Mouse (Mus musculus): ENCODE data around the gene Ppp1r15b. TPM values are rescaled to one million over a fixed set of nuclear protein-coding genes. Genes with fewer than 3 reads are reported as not detected.

The Ppp1r15b gene
- polyA plus RNA-seq, 1 experiment from 2014 or later: 48.9 TPM

DNA sequence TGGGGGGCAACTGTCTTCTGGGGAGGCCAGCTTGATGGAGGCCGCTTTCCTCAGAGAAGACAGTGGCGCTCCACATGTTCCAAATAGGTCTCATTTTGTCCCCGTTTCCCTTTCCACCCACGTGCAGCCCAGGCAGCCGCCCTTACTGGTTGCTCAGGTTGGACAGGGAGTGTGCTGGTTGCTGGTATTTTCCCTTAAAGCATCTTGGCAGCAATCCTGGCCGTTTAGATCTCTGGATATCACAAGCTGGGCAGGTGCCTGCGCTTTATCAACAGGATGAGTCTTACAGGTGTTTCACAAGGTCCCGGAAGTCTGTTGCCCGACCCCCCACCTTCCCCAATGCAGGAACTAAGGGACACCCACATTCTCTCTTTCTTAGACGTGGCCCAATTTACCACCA, 31.1 kb downstream of the Ppp1r15b start:
- H3K9me3 ChIP-seq (replicated peaks; ENCODE audit: control insufficient read depth, low read length): no peaks in the 10 kb centered on the region
- H3K4me2 ChIP-seq (ENCODE audit: low read depth, low read length): no peak overlapping the region
- H3K27ac ChIP-seq (ENCODE audit: low read length): no peak overlapping the region
- no peak for ATAC-seq (ENCODE audit: low read depth)
- no peak overlapping the region for H3K9ac ChIP-seq (ENCODE audit: low read depth, low read length)
- H3K4me1 ChIP-seq (ENCODE audit: control insufficient read depth, low read depth, low read length): no peaks in the 10 kb centered on the region; the same call in 1 of the 2 replicates
- peaks cover 67% of the 10 kb centered on the region for H3K27me3 ChIP-seq (ENCODE audit: control insufficient read depth, insufficient read depth, low read depth, low read length)
- WGBS (ENCODE audit: insufficient replicate concordance): 57% methylated on average over 10 of the region's 10 CpGs
- no peaks in the 10 kb centered on the region for H3K36me3 ChIP-seq (ENCODE audit: control insufficient read depth, insufficient read depth)
- H3K4me3 ChIP-seq (ENCODE audit: low read depth, low read length): no peak overlapping the region

GRCm38 (mm10) chr1:133162981-133163380, 32.0 kb downstream of the Ppp1r15b start:
- H3K9ac ChIP-seq (ENCODE audit: low read depth, low read length): no peak overlapping the region
- no peak overlapping the region for H3K4me2 ChIP-seq (ENCODE audit: low read depth, low read length)
- no peak overlapping the region for H3K4me3 ChIP-seq (ENCODE audit: low read depth, low read length)
- no peaks in the 10 kb centered on the region; the same call in 1 of the 2 replicates for H3K4me1 ChIP-seq (ENCODE audit: control insufficient read depth, low read depth, low read length)
- WGBS (ENCODE audit: insufficient replicate concordance): 33% methylated on average over 8 of the region's 8 CpGs
- peaks cover 69% of the 10 kb centered on the region for H3K27me3 ChIP-seq (ENCODE audit: control insufficient read depth, insufficient read depth, low read depth, low read length)
- H3K27ac ChIP-seq (ENCODE audit: low read length): no peak overlapping the region
- no peaks in the 10 kb centered on the region for H3K36me3 ChIP-seq (ENCODE audit: control insufficient read depth, insufficient read depth)
- no peaks in the 10 kb centered on the region for H3K9me3 ChIP-seq (replicated peaks; ENCODE audit: control insufficient read depth, low read length)
- ATAC-seq (ENCODE audit: low read depth): no peak

GRCm38 (mm10) chr1:133163820-133164431, 33.0 kb downstream of the Ppp1r15b start, which contains the start of gene Plekha6:
Gene Plekha6 (plus strand): TSS chr1:133164210.
- Histone ChIP-seq H3K9me3 (replicated peaks; ENCODE audit: control insufficient read depth, low read length) (no peaks in the 10 kb centered on the region), H3K27ac (ENCODE audit: low read length) (no peak within 1 kb of the TSS), H3K4me1 (ENCODE audit: control insufficient read depth, low read depth, low read length) (no peaks in the 10 kb centered on the region; the same call in 1 of the 2 replicates), H3K4me3 (ENCODE audit: low read depth, low read length) (peak within 1 kb of the TSS; percentile 47), H3K9ac (ENCODE audit: low read depth, low read length) (no peak within 1 kb of the TSS; the same call in 1 of the 2 replicates), H3K27me3 (ENCODE audit: control insufficient read depth, insufficient read depth, low read depth, low read length) (peaks cover 69% of the 10 kb centered on the region), H3K36me3 (ENCODE audit: control insufficient read depth, insufficient read depth) (no peaks in the 10 kb centered on the region), H3K4me2 (ENCODE audit: low read depth, low read length) (peak within 1 kb of the TSS; percentile 74)
- under 1% methylated on average over 67 of the region's 68 CpGs for WGBS (ENCODE audit: insufficient replicate concordance)
- ATAC-seq (ENCODE audit: low read depth): 0 out of 2 replicates have a peak, but pooled peaks have one; percentile 24

DNA sequence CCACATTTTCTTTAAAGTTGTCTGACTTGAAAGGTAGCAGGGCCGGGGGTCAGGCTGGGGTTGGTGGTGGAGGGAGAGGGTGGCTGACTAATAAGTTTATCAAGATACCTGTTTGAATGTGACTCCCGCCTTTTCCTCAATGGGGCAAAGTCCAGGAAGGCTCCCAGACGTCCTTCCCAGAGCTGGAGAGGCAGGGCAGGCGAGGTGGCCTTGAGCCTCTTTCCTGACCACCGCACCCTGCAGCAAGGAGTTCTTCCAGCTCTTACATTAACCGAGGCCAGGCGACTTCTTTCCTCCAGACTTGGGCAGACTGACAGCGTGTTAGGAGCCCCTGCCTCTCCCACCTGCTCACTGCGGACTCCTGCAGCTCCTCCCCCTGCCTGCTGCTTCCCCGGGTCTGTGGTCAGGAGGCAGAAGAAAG, 33.7 kb downstream of the Ppp1r15b start:
- H3K4me3 ChIP-seq (ENCODE audit: low read depth, low read length): peak overlapping the region; percentile 47
- no peak for ATAC-seq (ENCODE audit: low read depth)
- H3K36me3 ChIP-seq (ENCODE audit: control insufficient read depth, insufficient read depth): no peaks in the 10 kb centered on the region
- no peak overlapping the region for H3K9ac ChIP-seq (ENCODE audit: low read depth, low read length)
- peak overlapping the region; percentile 74 for H3K4me2 ChIP-seq (ENCODE audit: low read depth, low read length)
- H3K27me3 ChIP-seq (ENCODE audit: control insufficient read depth, insufficient read depth, low read depth, low read length): peaks cover 64% of the 10 kb centered on the region
- no peaks in the 10 kb centered on the region; the same call in 1 of the 2 replicates for H3K4me1 ChIP-seq (ENCODE audit: control insufficient read depth, low read depth, low read length)
- H3K27ac ChIP-seq (ENCODE audit: low read length): no peak overlapping the region
- WGBS (ENCODE audit: insufficient replicate concordance): 1% methylated on average over 10 of the region's 10 CpGs
- H3K9me3 ChIP-seq (replicated peaks; ENCODE audit: control insufficient read depth, low read length): no peaks in the 10 kb centered on the region

- H3K36me3 ChIP-seq (ENCODE audit: control insufficient read depth, insufficient read depth): no peaks in the 10 kb centered on the region
- no peaks in the 10 kb centered on the region for H3K9me3 ChIP-seq (replicated peaks; ENCODE audit: control insufficient read depth, low read length)
- no peaks in the 10 kb centered on the region; the same call in 1 of the 2 replicates for H3K4me1 ChIP-seq (ENCODE audit: control insufficient read depth, low read depth, low read length)
- 9% methylated on average over 11 of the region's 11 CpGs for WGBS (ENCODE audit: insufficient replicate concordance)
- no peak overlapping the region for H3K4me3 ChIP-seq (ENCODE audit: low read depth, low read length)
- H3K27me3 ChIP-seq (ENCODE audit: control insufficient read depth, insufficient read depth, low read depth, low read length): peaks cover 61% of the 10 kb centered on the region
- no peak overlapping the region for H3K4me2 ChIP-seq (ENCODE audit: low read depth, low read length)
- no peak overlapping the region for H3K27ac ChIP-seq (ENCODE audit: low read length)
- no peak overlapping the region for H3K9ac ChIP-seq (ENCODE audit: low read depth, low read length)
- no peak for ATAC-seq (ENCODE audit: low read depth)
These were observed 34.2 kb downstream of the Ppp1r15b start for GRCm38 (mm10) chr1:133165111-133165510.

DNA sequence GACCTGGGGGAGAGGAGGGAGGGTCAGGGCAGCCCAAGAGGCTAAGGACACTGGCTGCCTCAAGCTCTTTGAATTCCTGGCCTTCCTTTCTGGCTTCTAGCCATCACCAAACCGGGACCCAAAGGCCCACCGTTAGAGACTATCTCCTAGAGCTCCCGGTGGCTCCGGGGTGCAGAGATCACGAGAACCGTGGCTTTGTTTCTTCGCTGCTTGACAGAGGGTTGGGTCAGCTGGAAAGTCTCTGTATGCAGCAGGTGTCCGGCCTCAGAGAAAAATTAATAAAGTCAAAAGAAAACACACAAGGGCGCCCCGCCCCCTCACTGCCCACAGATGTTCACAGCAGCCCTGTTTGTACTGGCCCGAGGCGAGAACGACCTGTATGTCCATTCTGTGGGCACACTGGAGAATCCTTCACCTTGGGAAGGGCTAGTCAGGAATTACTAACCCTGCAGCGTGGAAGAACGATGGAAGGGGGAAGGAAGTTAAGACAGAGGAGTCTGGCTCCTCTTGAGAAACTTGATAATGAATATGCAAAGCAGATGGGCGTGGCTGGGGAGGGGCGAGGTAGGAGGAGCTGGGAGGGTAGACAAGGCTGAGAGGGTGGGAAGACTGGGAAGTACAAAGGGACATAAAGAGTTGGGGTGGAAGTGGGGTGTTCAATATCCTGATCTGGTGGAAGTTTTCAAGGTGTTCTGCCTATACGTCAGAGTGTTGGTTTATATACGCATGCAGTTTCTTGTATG, 37.5 kb downstream of the Ppp1r15b start:
- Histone ChIP-seq H3K9ac (ENCODE audit: low read depth, low read length) (no peak overlapping the region), H3K9me3 (replicated peaks; ENCODE audit: control insufficient read depth, low read length) (no peaks in the 10 kb centered on the region), H3K4me3 (ENCODE audit: low read depth, low read length) (no peak overlapping the region), H3K27me3 (ENCODE audit: control insufficient read depth, insufficient read depth, low read depth, low read length) (peaks cover 34% of the 10 kb centered on the region), H3K4me2 (ENCODE audit: low read depth, low read length) (no peak overlapping the region), H3K36me3 (ENCODE audit: control insufficient read depth, insufficient read depth) (no peaks in the 10 kb centered on the region), H3K27ac (ENCODE audit: low read length) (no peak overlapping the region), H3K4me1 (ENCODE audit: control insufficient read depth, low read depth, low read length) (no peaks in the 10 kb centered on the region; the same call in 1 of the 2 replicates)
- 39% methylated on average over 19 of the region's 19 CpGs for WGBS (ENCODE audit: insufficient replicate concordance)
- ATAC-seq (ENCODE audit: low read depth): no peak

DNA sequence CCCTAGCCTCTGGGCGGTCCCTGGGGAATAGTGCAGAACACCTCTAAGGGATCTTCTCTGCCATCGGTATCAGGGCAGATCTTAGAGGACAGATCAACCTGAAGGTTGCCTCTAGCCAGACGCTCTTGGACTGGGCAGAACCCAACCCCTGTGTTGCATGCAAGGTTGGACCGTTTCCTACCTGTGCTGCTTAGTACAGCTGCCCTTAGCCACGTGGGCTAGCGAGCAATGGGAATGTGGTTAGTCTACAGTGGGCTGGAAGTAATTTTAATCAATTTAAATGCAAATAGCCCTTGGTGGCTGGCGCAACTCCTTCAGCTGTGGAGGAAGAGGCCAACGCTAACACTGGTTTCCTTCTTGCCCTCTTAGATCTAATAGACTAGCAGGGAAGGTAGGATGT, 39.3 kb downstream of the Ppp1r15b start:
- H3K27ac ChIP-seq (ENCODE audit: low read length): no peak overlapping the region
- peaks cover 17% of the 10 kb centered on the region for H3K27me3 ChIP-seq (ENCODE audit: control insufficient read depth, insufficient read depth, low read depth, low read length)
- H3K9ac ChIP-seq (ENCODE audit: low read depth, low read length): no peak overlapping the region
- no peak overlapping the region for H3K4me3 ChIP-seq (ENCODE audit: low read depth, low read length)
- H3K4me1 ChIP-seq (ENCODE audit: control insufficient read depth, low read depth, low read length): no peaks in the 10 kb centered on the region
- H3K4me2 ChIP-seq (ENCODE audit: low read depth, low read length): no peak overlapping the region
- WGBS (ENCODE audit: insufficient replicate concordance): 56% methylated on average over 8 of the region's 8 CpGs
- ATAC-seq (ENCODE audit: low read depth): no peak
- no peaks in the 10 kb centered on the region for H3K36me3 ChIP-seq (ENCODE audit: control insufficient read depth, insufficient read depth)
- no peaks in the 10 kb centered on the region for H3K9me3 ChIP-seq (replicated peaks; ENCODE audit: control insufficient read depth, low read length)

- Histone ChIP-seq H3K27ac (ENCODE audit: low read length) (no peak overlapping the region), H3K9me3 (replicated peaks; ENCODE audit: control insufficient read depth, low read length) (no peaks in the 10 kb centered on the region), H3K27me3 (ENCODE audit: control insufficient read depth, insufficient read depth, low read depth, low read length) (peaks cover 9% of the 10 kb centered on the region), H3K4me2 (ENCODE audit: low read depth, low read length) (no peak overlapping the region), H3K4me3 (ENCODE audit: low read depth, low read length) (no peak overlapping the region), H3K4me1 (ENCODE audit: control insufficient read depth, low read depth, low read length) (no peaks in the 10 kb centered on the region), H3K36me3 (ENCODE audit: control insufficient read depth, insufficient read depth) (no peaks in the 10 kb centered on the region), H3K9ac (ENCODE audit: low read depth, low read length) (no peak overlapping the region)
- no peak for ATAC-seq (ENCODE audit: low read depth)
- WGBS (ENCODE audit: insufficient replicate concordance): 67% methylated on average over 9 of the region's 9 CpGs
These were observed 40.4 kb downstream of the Ppp1r15b start for GRCm38 (mm10) chr1:133171357-133171756.

DNA sequence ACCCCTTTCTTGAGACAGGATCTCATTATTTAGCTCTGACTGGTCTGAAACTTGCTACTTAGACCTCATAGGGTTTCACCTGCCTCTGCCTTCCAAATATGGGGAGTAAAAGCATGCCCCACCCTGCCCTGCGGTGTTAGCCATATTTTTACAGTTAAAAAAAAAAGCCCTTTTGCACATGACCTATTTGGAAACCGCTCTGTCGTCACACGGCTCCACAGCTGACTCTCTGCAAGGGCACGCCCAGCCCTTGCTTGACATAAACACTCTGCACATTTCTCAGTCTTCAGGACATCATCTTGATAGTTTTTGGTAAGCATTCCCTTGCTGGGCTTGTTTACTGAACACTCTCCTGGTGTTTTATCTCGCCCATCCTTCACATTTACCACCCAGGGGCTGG, 44.2 kb downstream of the Ppp1r15b start:
- Histone ChIP-seq H3K4me1 (ENCODE audit: control insufficient read depth, low read depth, low read length) (no peaks in the 10 kb centered on the region), H3K27me3 (ENCODE audit: control insufficient read depth, insufficient read depth, low read depth, low read length) (no peaks in the 10 kb centered on the region; the same call in none of the 2 replicates), H3K4me3 (ENCODE audit: low read depth, low read length) (no peak overlapping the region), H3K9me3 (replicated peaks; ENCODE audit: control insufficient read depth, low read length) (no peaks in the 10 kb centered on the region), H3K36me3 (ENCODE audit: control insufficient read depth, insufficient read depth) (no peaks in the 10 kb centered on the region), H3K9ac (ENCODE audit: low read depth, low read length) (no peak overlapping the region), H3K27ac (ENCODE audit: low read length) (no peak overlapping the region), H3K4me2 (ENCODE audit: low read depth, low read length) (no peak overlapping the region)
- ATAC-seq (ENCODE audit: low read depth): no peak
- 47% methylated on average over 6 of the region's 6 CpGs for WGBS (ENCODE audit: insufficient replicate concordance)

Measured in liver, embryonic 16.5 days (tissue).